ENCODE assay signal across 10 mouse cellular contexts in the genomic region with DNA sequence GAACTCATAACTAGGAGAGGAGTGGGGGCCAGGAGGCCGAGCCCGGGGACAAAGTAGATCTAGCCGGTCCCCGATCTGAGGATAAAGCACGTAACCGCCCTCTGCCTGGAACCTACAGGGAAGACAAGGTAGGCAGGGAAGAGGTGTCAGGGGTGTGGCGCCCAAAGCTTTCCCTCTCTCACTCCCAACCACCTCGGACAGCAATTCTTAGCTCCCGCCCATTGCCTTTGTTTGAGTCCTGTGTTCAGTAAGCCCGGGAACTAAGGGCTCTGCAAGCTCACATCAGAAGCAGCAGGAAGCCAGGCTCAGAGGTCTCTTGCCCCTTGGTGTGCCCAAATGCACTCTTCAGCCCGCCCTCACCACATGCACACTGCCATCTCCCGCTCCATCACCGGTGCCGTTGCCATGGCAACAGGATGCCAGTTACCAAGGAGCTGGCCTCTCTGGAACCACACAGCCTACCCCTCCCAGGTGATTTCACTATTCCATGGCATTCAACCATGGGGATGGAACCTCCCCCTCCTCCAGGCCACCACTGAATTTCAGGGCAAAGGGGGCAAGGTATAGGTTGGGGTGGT. TPM values are rescaled to one million over a fixed set of nuclear protein-coding genes. Genes with fewer than 3 reads are reported as not detected.
DNase-seq lines count a peak whose midpoint lies in the region; ATAC-seq lines count a peak whose summit lies in the region.
"Had no signal": no experiment of that assay in that cellular context is flagged by ENCODE, and none has a peak within 500 bp of the region (broad histone marks: within the 10 kb centered on the region; RNA-seq: fewer than 3 reads in every experiment).

No protein-coding gene starts in this region.

- H3K9me3 ChIP-seq in heart, embryonic 16.5 days (replicated peaks; ENCODE audit: control insufficient read depth, low read length): no peaks in the 10 kb centered on the region
- H3K9me3 ChIP-seq in hindbrain, embryonic 13.5 days: no peaks in the 10 kb centered on the region
- no peaks in the 10 kb centered on the region for H3K9me3 ChIP-seq in midbrain, embryonic 16.5 days (replicated peaks; ENCODE audit: control insufficient read depth, low read length, poor library complexity, severe bottlenecking)
- H3K9me3 ChIP-seq: G1E had no signal

- peaks cover 34% of the 10 kb centered on the region for H3K4me1 ChIP-seq in heart, embryonic 16.5 days (ENCODE audit: control insufficient read depth, insufficient read depth, low read length)
- H3K4me1 ChIP-seq in hindbrain, embryonic 13.5 days (replicated peaks): peaks cover 89% of the 10 kb centered on the region
- peaks cover 64% of the 10 kb centered on the region for H3K4me1 ChIP-seq in midbrain, embryonic 16.5 days (ENCODE audit: control insufficient read depth, insufficient read depth, low read length)

- 48% methylated on average over 14 of the region's 14 CpGs for WGBS in heart, embryonic 16.5 days
- WGBS in hindbrain, embryonic 13.5 days: 14% methylated on average over 14 of the region's 14 CpGs
- 13% methylated on average over 14 of the region's 14 CpGs for WGBS in midbrain, embryonic 16.5 days

- ATAC-seq in heart, embryonic 16.5 days (replicated peaks; ENCODE audit: extremely low read depth, insufficient read depth, low FRiP score): no peak
- ATAC-seq in hindbrain, embryonic 13.5 days (ENCODE audit: low FRiP score): no peak
- no peak for ATAC-seq in midbrain, embryonic 16.5 days

- H3K27ac ChIP-seq in heart, embryonic 16.5 days (ENCODE audit: low read length): no peak overlapping the region
- H3K27ac ChIP-seq in hindbrain, embryonic 13.5 days: peak overlapping the region; percentile 77
- peak overlapping the region; percentile 77 for H3K27ac ChIP-seq in midbrain, embryonic 16.5 days (ENCODE audit: low read length)

- no peak for DNase-seq in heart, postnatal 10 days
- peak; percentile 74 for DNase-seq in embryo, embryonic 11 days
- DNase-seq in Muller cell, postnatal 12 days (ENCODE audit: inconsistent ontology term): no peak
- DNase-seq in thymus, postnatal 14 days: no peak
- DNase-seq in c-Kit-positive CD71-positive TER-119-positive erythroid progenitor cells, embryonic 14.5 days (ENCODE audit: low spot score): no peak
- DNase-seq: cerebellum, adult 9-11 months had no signal

- peaks cover 5% of the 10 kb centered on the region for H3K36me3 ChIP-seq in heart, embryonic 16.5 days (ENCODE audit: control insufficient read depth, insufficient read depth)
- H3K36me3 ChIP-seq in hindbrain, embryonic 13.5 days: peaks cover 25% of the 10 kb centered on the region
- H3K36me3 ChIP-seq in midbrain, embryonic 16.5 days (ENCODE audit: control insufficient read depth, insufficient read depth, low read length): no peaks in the 10 kb centered on the region

- intact Hi-C loops in heart, postnatal 10 days (cut with DNase I): no loop called here

- H3K4me3 ChIP-seq in heart, embryonic 16.5 days (ENCODE audit: low read length): no peak overlapping the region
- peak overlapping the region; percentile 90 for H3K4me3 ChIP-seq in hindbrain, embryonic 13.5 days
- peak overlapping the region; percentile 83 for H3K4me3 ChIP-seq in midbrain, embryonic 16.5 days (ENCODE audit: low read depth, low read length)

- H3K9ac ChIP-seq in heart, embryonic 16.5 days (ENCODE audit: low read length): no peak overlapping the region
- peak overlapping the region; percentile 98 for H3K9ac ChIP-seq in hindbrain, embryonic 13.5 days
- peak overlapping the region; percentile 98 for H3K9ac ChIP-seq in midbrain, embryonic 16.5 days (ENCODE audit: low read depth, low read length)

- peak overlapping the region; percentile 96 for H3K4me2 ChIP-seq in heart, embryonic 16.5 days (ENCODE audit: low read depth, low read length)
- H3K4me2 ChIP-seq in hindbrain, embryonic 13.5 days: peak overlapping the region; percentile 97
- peak overlapping the region; percentile 87 for H3K4me2 ChIP-seq in midbrain, embryonic 16.5 days (ENCODE audit: low read length)

- no peaks in the 10 kb centered on the region for H3K27me3 ChIP-seq in heart, embryonic 16.5 days (ENCODE audit: control insufficient read depth, insufficient read depth, low read length)
- H3K27me3 ChIP-seq in hindbrain, embryonic 13.5 days: no peaks in the 10 kb centered on the region
- H3K27me3 ChIP-seq in midbrain, embryonic 16.5 days (ENCODE audit: control insufficient read depth, insufficient read depth, low read depth, low read length): no peaks in the 10 kb centered on the region

RNA-seq across cellular contexts. Expression of a gene that starts 2.5 kb away (rescaled TPM):
- polyA plus RNA-seq in heart, embryonic 16.5 days (2015; fragmentation: Nextera tagmentation; extraction: Ambion mirVana): 49.9 and 57.0 TPM in 2 replicates
- total RNA-seq in heart, postnatal 10 days (2021): 100 to 1,000 TPM in 1 of 2 experiments, 10 to 100 TPM in 1; 97.6 to 115 TPM
- 90.1 and 92.0 TPM in 2 replicates for polyA plus RNA-seq in hindbrain, embryonic 13.5 days (2015; fragmentation: Nextera tagmentation; extraction: Ambion mirVana)
- 165 and 178 TPM in 2 replicates for polyA plus RNA-seq in midbrain, embryonic 16.5 days (2015; fragmentation: Nextera tagmentation; extraction: Ambion mirVana)

RNA-seq across cellular contexts. Expression of a gene that starts 8.6 kb away (rescaled TPM):
- 0.17 and 0.62 TPM in 2 replicates for polyA plus RNA-seq in heart, embryonic 16.5 days (2015; fragmentation: Nextera tagmentation; extraction: Ambion mirVana)
- total RNA-seq in heart, postnatal 10 days (2021): under 1 TPM; 0.02 to 0.10 TPM
- 2.1 and 2.7 TPM in 2 replicates for polyA plus RNA-seq in hindbrain, embryonic 13.5 days (2015; fragmentation: Nextera tagmentation; extraction: Ambion mirVana)
- 4.4 and 5.1 TPM in 2 replicates for polyA plus RNA-seq in midbrain, embryonic 16.5 days (2015; fragmentation: Nextera tagmentation; extraction: Ambion mirVana)

RNA-seq across cellular contexts. Expression of a gene that starts 22.6 kb away (rescaled TPM):
- 15.1 and 16.5 TPM in 2 replicates for polyA plus RNA-seq in heart, embryonic 16.5 days (2015; fragmentation: Nextera tagmentation; extraction: Ambion mirVana)
- total RNA-seq in heart, postnatal 10 days (2021): 1 to 10 TPM; 5.9 to 6.8 TPM
- polyA plus RNA-seq in hindbrain, embryonic 13.5 days (2015; fragmentation: Nextera tagmentation; extraction: Ambion mirVana): 23.0 and 24.2 TPM in 2 replicates
- 19.2 and 20.9 TPM in 2 replicates for polyA plus RNA-seq in midbrain, embryonic 16.5 days (2015; fragmentation: Nextera tagmentation; extraction: Ambion mirVana)

RNA-seq across cellular contexts. Expression of a gene that starts 22.7 kb away (rescaled TPM):
- polyA plus RNA-seq in heart, embryonic 16.5 days (2015; fragmentation: Nextera tagmentation; extraction: Ambion mirVana): 79.1 and 87.0 TPM in 2 replicates
- 10 to 100 TPM; 32.5 to 45.2 TPM for total RNA-seq in heart, postnatal 10 days (2021)
- polyA plus RNA-seq in hindbrain, embryonic 13.5 days (2015; fragmentation: Nextera tagmentation; extraction: Ambion mirVana): 76.3 and 78.1 TPM in 2 replicates
- 48.9 and 57.3 TPM in 2 replicates for polyA plus RNA-seq in midbrain, embryonic 16.5 days (2015; fragmentation: Nextera tagmentation; extraction: Ambion mirVana)

RNA-seq across cellular contexts. Expression of a gene that starts 48.3 kb away (rescaled TPM):
- polyA plus RNA-seq in heart, embryonic 16.5 days (2015; fragmentation: Nextera tagmentation; extraction: Ambion mirVana): 22.3 and 25.6 TPM in 2 replicates
- 10 to 100 TPM; 29.9 to 36.5 TPM for total RNA-seq in heart, postnatal 10 days (2021)
- polyA plus RNA-seq in hindbrain, embryonic 13.5 days (2015; fragmentation: Nextera tagmentation; extraction: Ambion mirVana): 27.6 and 29.7 TPM in 2 replicates
- polyA plus RNA-seq in midbrain, embryonic 16.5 days (2015; fragmentation: Nextera tagmentation; extraction: Ambion mirVana): 65.8 and 95.2 TPM in 2 replicates
